Mouse (Mus musculus): ENCODE measurements around the gene Bdkrb2.

Bdkrb2 gene

DNA sequence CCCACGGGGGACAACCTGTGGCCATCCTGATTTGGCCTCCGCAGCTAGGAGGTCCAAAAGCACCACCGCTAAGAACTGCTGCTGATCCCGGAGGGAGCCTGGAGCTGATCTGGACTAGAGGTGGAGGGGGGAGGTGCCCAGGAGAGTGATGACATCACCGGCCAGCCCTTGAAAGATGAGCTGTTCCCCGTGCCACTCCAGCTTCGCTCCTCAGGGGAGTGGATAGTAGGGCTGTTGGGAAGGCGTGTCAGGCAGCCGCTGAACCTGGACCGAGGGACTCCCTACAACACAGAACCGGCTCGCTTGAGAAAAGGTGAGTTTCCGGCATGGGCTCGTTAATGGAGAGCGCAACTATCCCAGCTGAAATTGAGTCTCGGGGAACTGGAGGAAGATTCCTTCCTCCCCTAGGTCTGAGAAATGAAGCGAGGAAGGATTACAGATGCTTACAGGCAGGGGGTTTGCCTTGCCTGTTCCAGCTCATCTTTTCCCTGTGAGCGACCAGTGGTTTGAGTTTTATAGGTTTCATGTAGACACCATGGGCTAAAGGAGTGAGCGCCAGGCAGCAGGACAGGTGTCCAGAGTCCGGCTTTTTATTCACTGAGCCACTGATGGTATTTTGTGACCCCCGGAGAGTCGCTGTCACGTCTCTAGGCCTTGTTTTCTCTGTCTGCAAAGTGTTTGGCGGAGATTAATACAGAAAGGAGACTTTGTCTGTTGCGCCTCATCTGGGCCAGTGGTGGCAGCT is at the start of gene Bdkrb2:
Bdkrb2 (plus strand) TSS at position 291 of the 745 bp plus-strand sequence.
- peak; percentile 37 for DNase-seq

DNA sequence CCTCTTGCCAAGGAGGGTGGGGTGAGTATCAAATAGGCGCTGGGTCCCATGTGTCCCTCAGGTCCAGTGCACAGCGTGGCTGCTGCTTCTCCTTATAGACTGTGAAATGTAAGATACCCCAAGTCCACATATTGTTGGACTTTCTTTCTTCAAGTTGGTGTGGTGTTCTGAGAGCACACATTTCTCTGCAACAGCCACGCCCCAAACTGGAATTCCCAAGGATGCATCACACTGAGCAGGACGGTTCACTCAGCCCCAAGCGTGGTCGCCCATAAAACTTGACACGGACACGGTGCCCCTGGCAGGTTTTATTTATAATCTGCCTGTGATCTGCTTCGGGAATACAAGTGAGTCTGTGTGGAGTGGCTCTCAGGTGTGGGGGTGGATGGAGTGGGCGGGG is 48.9 kb upstream of the Bdkrb2 start:
- DNase-seq, result no peak

DNA sequence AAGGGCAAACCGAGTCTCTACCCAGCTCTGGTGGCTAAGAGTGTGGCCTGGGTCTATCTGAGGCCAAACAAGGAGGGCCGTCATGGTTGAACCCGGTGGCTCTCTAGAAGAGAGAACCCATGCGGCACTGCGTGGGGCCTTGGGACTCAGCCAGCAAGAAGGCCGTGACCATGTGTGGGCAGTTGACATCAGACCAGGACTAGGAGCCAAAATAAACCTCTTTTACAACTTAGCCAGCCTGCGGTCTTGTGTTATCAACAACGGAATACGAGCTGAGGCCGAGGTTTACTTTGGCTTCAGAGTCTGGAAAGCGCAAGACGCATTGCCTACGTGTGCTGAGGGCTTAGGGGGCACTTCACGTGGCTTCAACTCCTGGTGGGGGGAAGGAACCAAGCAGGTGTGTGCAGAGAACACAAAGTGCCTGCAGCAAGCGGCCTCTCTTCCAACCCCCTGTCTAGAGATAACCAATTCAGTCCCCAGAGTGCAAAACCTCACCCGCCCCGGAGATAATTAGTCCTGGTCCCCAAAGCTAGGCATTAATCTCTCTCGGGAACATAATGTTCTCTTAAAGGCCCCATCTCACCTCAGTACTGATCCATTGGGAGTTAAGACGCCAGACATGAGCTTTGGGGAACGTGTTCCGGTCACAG is 45.9 kb upstream of the Bdkrb2 start:
- DNase-seq, result peak; percentile 51

DNA sequence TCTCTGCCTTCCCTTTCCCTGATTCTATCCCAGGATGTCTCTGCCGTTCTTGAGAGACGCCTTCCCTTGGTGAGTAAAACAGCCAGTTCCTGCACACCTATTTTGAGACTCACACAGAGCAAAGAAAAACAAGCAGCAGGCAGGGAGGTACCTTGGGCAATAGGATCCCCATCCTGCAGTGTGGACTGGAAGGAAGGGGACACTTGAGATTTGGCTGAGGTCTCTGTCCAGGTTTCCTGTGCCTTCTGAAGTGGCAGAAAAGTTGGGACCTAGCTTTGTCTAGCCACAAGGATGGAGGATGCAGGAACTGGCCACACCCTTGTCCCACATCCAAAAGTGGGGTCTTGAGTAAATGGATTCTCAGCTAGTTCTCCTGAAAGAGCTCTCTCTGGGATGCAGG is 43.2 kb upstream of the Bdkrb2 start:
- no peak for DNase-seq

DNA sequence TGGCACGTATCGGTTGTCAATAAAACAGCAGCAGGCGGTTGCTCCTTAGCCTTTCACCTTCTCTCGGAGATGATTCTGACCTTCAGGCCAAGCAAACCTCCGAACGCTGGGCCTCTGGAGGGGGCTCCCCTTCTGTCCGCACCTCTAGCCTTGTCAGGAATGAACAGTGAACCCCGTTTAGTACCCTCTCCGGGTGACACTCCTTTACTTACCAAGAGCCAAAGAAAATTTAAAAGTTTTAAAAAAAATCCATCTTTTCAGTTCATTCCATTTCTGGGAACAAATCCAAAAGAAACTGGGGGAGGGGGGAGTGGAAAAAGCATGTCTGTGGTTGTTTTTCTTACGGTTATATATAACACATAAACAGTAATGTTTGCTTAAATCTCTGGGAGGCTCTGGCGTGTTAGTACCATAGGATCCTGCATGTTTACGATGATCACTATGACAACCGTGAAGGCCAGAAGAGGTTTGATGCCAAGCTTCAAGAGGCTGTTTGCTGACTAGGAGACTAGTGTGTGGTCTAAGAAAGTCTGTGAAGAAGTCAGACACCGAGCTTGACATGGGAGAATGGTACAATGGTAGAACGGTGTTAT is 41.8 kb upstream of the Bdkrb2 start:
- no peak for DNase-seq

DNA sequence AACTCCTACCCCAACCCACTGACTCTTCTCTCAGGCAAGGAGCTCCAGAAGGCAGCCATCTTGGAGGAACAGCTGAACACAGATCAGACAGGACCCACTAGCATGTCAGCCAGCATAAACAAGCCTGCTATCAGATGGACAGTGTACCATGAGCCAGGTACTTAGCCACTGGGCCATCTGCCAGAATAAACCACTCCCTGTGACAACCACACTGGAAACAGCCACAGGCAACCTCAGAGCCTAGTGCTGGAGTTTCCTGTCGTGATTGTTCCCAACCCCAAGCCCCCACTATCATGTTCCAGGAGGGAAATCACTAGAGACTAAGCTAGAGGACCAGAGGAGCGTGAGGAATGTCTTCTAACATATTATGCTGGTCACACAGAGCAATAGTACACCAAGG is 39.3 kb upstream of the Bdkrb2 start:
- DNase-seq, result peak; percentile 27

DNA sequence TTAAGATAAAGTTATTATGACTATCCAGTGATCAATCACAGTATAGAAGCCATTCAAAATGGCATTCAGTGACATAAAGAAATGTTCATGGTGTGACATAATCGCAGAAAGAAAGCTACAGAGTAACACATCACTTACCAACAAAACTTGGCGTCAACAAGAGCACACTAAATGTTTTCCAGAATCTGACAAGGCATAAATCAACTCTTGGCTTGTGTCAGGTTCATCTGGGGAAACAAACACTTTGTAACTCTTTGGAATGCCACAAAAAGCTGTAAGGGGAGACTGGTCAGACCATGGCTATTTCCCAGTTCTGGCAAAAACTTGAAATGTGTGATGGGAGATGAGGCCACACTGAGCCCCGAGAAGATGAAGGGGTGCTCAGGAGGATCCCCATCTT is 36.8 kb upstream of the Bdkrb2 start:
- DNase-seq, result no peak

DNA sequence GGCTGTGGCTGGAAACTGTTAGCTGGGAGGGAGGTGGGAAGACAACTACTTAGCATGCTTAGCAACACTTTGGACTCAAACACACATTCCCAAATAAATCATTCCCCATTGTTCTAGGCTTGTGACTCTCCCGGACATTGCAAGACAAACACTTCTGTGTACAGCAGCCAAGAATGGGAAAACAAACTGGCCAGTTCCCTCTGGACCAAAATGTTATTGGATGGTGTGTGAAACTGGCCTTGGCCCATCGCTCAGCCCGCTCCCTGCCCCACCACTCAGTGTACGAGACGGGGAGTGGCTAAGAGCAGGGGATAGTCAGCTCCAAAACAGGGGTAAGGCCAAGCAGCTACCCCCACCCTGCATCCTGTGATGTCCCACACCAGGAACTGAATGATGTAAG is 36.2 kb upstream of the Bdkrb2 start:
- peak; percentile 70 for DNase-seq

DNA sequence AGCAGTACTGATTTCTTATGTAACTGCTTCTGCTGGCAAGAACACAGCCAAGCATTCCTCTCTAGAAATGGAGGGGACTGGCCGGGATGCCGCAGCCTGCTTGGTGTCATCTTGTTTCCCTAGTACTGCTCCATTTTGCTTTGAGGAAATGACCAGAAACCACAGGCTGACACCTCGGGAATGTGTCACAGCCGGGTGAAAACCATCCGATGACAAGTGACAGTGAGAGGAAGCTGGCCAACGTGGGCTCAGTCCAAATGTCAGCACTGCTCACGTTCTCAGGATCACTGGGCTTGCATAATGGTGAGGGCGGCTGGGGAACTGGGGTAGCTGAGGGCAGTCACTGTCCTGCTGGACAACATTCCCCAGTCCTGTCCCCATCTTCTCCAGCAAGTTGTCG is 33.5 kb upstream of the Bdkrb2 start:
- DNase-seq, result peak; percentile 46

DNA sequence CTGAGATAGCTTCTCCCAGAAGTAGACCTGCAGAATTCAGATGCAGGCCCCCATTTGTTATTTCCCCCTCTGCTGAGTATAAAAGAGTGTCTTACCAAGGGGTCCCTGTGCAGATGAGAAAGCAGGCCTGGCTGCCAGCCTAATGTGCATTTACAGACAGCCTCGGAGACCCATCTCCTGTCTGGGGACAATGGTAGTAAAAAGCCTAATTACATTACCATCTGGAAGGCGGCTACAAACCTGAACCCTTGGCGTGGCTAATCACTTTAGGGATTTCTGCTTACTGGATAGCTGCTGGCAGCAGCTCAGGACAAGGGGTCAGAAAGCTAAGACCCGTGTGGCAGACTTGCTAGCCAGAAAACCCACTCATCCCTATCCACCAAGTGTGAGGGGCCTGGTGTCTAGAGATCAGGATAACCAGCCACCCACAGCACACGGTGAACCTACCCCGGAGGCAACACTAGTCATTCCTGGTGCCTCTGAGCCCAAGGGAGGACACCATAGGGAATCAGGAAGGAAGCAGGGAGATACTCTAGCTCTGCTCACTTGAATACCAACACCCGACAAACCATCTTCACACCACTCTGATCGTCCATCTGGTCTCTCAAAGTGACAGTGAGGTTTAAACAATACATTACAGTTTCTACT is 31.2 kb upstream of the Bdkrb2 start:
- DNase-seq, result no peak

DNA sequence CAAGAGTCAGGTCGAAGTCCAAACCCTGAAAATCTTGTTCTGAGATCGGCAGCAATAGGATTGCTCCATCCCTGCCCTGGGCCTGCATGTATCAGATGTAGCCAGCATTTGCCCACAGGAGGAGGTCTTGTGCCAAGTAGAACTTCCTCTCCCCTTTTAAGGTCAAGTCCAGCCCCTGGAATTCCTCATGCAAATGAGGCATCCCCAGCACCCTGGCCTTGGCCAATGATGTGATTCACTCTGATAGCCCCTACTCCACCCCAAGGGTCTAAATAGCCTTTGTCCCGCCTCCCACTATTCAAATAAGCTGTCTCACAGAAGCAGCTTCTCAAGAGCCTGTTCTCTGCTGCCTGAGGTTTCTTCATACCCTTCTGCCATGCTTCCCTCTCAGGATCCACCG is 28.2 kb upstream of the Bdkrb2 start:
- no peak for DNase-seq

DNA sequence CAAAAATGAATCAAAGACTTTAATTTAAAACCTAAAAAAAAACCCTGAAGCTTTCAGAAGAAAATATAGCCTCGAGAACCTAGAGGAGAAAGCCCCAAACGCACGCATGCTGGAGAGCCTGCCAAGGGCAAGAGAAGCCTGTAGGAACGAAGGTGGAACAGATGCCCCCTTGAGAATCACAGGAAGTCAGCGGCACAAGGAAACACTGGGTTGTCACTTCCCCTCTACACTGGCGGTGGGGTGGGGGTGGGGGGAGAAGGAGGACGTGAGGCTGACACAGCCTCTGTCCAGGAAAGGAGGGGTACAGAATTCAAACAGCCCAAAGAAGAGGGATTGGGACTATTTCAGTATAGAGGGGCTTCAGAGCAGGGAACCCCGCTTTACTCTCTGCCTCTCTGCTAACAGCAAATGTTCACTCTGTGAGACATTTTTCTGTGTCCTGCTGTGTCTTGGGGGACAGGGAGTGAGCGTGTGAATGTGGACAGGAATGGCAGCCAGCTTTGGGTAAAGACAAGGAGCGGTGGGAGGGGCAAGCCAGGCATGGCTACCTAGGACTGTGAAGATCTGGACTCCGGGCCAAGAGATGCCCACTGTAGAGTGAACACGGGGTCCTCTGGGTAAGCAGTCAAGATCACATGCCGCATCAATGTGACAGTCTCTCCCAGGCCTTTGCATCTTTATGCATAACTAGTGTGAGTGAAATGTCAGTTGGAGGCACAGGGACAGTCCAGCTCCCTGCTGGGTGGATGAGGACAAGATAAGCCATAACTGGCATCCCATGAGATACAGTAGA is 26.9 kb upstream of the Bdkrb2 start:
- DNase-seq, result no peak

DNA sequence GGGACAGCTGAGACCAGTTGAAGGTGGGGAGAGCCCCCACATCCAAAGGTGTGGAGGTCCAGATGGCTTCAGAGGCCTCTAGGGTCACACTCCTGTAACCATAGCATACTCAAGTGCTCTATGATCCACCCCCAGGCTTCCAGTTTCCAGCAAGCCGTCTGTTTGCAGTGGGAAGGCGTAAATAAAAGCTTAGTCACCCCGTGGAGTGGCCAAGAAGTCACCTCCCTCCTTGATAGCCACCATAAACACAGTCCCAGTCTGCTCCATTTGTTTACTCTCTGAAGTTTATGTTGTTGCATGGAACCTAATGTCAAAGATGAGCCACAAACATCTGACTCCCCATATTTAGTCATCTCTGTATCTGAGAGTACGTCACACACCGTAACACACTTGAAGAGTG is 25.9 kb upstream of the Bdkrb2 start:
- DNase-seq, result no peak

DNA sequence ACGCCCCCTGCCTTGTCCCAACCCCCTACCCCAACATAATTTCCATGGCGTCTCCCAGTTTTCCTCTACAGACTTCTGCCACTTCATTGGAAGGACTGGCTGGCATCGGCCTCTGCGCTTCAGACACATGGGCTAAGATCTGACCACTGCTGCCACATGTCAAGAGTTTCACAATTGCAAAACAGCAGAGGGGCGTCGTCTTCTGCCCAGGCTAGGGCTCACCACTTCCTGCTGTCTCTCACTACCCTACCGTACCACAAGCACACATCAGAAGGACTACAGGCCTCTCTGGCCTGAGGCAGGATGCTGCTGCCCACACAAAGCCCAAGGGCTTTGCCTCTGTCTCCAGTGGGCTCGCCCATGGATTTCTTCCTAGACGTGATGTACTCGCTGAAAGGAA is 23.4 kb upstream of the Bdkrb2 start:
- DNase-seq, result no peak

DNA sequence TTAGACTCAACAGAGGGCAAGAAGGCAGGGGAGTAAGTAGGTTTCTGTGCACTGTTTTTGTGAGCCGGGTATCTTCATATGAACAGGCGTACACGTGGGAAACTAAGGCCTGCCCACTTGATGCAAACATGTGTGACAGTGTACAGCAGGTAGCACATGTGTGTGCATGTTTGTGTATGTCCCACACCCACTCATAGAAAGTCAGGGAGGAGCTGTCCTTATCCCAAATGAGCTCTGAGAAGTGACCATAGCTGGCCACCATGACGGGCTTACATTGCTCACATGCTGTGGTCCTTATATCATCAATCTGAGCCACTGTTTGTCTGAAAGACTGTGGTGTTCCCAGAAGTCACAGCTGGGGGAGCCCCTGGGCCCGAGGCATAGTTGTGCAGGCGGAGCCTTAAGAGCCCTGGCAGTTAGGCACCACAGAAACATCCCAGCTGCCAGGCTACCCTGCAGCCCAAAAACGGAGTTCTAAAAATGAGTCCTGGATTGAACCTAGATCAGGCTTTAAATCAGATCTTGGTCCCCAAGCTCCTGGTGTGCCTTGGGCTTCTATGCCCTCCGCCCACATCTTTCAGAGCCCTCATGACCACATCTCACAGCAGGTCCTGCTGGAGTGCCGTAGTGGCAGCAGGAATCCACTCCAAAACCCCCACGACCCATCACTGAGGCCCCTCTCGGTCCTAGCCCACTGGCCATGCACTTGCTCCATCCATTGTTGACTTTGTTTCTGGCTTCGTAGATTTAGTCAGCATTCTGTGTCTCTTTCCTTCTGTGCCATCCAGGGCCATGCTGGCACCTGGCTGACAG is 21.2 kb upstream of the Bdkrb2 start:
- no peak for DNase-seq

DNA sequence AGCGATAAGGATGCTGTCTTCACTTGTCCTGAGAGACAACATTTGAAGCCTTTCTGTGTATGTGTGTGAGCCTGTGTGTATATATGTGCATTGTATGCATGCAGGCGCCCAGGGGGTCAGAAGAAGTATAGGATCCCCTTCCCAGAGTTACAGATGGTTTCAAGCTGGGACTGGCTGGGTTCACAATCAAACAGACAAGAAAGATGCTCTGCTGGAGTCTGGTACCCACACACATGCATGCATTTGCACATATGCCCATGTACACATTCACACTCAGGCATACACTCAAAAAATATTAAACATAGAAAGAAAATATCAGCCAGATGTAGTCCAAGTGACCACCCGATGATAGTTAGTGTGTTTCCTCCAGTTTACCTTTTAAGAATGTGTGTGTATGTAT is 20.5 kb upstream of the Bdkrb2 start:
- no peak for DNase-seq

DNA sequence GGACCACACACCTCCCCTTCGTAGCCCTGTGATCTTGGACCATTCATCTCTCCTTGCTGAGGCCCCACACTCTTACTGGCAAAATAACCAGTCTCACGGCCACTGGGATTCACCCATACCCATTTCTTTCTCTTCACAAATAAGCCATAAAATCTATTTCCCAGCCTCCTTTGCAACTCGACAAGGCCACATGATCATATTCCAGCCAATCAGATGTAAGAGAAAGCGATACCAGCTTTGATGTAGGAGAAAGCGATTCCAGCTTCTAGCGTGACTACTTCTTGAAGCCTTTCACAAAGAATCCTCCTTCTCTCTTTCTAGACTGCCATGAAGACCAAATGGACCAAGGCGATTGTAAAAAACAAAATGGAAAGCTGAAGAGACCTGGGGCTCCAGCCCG is 19.9 kb upstream of the Bdkrb2 start:
- no peak for DNase-seq

DNA sequence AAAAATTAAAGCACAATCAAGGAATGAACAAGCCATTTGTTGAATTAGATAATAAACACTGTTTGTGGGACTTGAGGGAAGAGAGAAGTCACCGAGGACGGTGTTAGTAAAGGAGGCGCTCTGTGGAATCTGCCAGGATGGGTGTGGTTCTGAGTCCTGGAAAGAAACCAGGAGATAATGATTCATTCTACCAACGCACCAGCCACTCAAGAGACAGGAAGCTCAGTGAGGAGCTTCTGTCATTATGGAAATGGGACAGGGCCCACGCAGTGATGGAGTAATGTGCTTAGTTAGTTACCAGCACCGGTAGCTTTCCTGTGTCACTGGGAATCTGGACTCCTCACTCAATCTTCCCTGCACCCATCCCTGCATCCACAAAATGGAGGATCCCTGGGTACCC is 19.3 kb upstream of the Bdkrb2 start:
- DNase-seq, result no peak

DNA sequence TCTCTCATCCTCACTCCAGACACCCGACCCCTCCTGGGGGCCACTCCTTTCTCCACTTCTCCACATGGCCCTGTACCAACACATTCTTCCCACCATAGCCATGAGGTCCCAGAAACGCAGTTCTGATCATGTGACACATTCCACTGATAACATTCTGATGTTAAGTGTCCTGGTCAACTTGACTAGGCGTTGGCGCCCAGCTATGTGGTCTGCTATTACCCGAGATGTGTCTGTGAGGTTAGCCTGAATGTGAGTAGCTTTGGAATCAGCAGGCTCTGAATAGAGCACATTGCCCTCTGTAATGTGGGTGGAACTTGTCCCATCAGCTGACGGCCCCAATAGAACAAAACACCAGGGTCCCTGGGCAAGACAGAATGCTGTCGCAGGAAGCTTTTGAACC is 18.2 kb upstream of the Bdkrb2 start:
- DNase-seq, result no peak

DNA sequence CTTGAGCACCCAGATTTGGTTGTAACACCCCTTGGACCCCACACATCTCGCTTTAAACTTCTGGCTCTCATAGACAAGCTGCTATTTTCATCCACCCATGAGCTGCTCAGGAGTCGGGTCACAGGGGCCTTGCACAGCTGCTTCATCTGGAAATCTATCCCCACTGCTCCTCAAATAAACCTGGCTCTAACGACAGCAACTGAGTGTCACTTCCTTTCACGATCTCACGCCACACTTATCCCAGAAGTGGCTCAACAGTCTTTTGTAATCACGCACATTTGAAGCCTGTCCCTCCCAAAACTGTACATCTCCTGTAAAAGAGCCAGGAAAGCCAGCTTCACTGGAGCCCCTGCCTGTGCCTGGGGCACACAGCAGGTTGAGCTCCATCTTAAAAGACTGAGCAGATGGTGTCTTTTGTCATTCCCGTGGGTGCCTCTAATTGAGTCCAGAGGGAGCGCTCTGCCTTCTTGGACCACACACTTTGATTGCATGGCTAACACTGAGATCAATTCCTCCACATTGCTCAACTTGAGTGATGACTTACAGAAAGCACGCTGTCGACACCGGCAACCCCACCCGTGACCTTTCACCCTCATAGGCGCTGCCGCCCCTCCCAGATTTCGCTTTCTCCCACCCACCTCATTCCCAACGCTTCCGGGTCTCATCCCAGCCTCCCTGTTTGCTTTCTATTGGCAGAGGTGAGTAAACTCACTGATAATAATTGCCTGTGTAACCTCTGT is 17.2 kb upstream of the Bdkrb2 start:
- no peak for DNase-seq

DNA sequence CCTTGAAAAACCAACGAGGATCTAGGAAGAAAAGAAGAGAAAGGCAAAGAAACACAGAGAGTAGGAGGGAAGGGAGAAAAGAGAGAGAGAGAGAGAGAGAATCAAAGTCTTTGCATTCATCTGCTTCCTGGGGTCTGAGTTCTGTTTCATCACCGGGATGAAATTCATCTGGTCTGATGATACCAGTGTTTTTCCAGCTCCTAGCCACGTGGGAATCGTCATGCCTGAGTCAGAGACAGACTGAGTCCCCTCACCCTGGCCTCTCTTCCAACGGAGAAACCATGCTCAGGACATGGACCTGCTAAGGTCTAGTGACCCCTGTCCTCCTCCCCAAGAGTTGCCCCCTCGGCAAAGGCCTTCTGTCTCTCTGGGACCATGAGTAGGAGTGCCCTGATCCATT is 16.5 kb upstream of the Bdkrb2 start:
- no peak for DNase-seq

DNA sequence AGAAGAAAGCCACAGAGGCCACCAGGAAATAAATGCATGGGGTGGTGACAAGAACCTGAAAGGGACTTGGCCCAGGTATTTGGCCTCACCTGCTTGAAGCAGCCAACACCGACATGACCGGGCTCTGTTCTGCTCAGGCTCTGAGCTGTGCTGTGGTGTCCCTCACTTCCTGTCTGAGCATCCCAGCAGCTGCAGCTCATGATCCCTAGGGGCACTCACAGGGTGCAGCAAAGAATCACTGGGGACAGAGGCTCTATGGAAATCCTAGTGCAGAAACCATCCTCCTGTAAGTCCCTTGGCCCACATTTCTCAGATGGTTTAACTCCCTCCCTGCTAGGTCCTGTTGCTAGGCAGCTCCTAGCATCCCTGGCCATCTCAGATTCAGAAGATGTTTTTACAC is 15.9 kb upstream of the Bdkrb2 start:
- no peak for DNase-seq

All from kidney, adult 9 months (tissue).